Mouse (Mus musculus) embryonic fibroblast, embryonic 13.5 days (primary cell): ENCODE data around the gene Gimap8.

ENCODE experiments used
- CTCF ChIP-seq: IDR thresholded peaks from 2 replicates; pipeline ENCODE4 v1.5.1; 2011; ENCODE audit warnings: mild to moderate bottlenecking, control low read depth, low read length, moderate library complexity, borderline replicate concordance; ENCODE audit not compliant: insufficient read depth
- POLR2A ChIP-seq: IDR thresholded peaks from 2 replicates; pipeline ENCODE4 v1.6.1; 2011; ENCODE audit warnings: low read depth, mild to moderate bottlenecking, control low read depth, low read length, moderate library complexity

- TF ChIP-seq CTCF (no peak), POLR2A (no peak)
These were observed 32.3 kb upstream of the Gimap8 start for GRCm38 (mm10) chr6:48614756-48615155.
